ENCODE assay signal across 15 mouse cellular contexts in genomic region chr9:66736551-66736950, GRCm38 (mm10). TPM values are rescaled to one million over a fixed set of nuclear protein-coding genes. Genes with fewer than 3 reads are reported as not detected.
A peak's percentile ranks its signal among the peaks of the same experiment; 100 is the strongest.
DNase-seq lines count a peak whose midpoint lies in the region.
"Had no signal": no experiment of that assay in that cellular context is flagged by ENCODE, and none has a peak within 500 bp of the region (broad histone marks: within the 10 kb centered on the region; RNA-seq: fewer than 3 reads in every experiment).

No protein-coding gene starts in this region.

- DNase-seq in cerebellum, postnatal 10 days, result peak; percentile 46 to 53
- DNase-seq in cerebellum, adult 18-20 months, result no peak
- DNase-seq in adrenal gland, postnatal 36 days, result peak; percentile 27 to 31
- peak; percentile 97 for DNase-seq in kidney, adult 9 months
- peak; percentile 84 to 95 for DNase-seq in kidney, postnatal 36 days
- no peak for DNase-seq in heart, postnatal 4 days
- no peak for DNase-seq in heart, postnatal 14 days
- DNase-seq in right cerebral cortex, postnatal 4 days, result no peak
- DNase-seq: B cell, adult 2 months; cerebellum, postnatal 36 days; gastrocnemius, postnatal 10 days; heart, adult 11 months; liver, embryonic 13.5 days; thymus, postnatal 25 days had no signal

- intact Hi-C loops in heart, postnatal 14 days (cut with DNase I), result no loop called here

RNA-seq across cellular contexts. Expression of gene Car12, which starts 23.1 kb away (rescaled TPM):
- under 1 TPM; 0.13 to 0.23 TPM for total RNA-seq in adrenal gland, postnatal 36 days (2021)
- under 1 TPM; 0.19 to 0.20 TPM for total RNA-seq in heart, postnatal 4 days (2021)
- total RNA-seq in heart, postnatal 14 days (2021), result not detected
- total RNA-seq: heart, postnatal 25 days had no signal

RNA-seq across cellular contexts. Expression of gene Aph1b, which starts 58.7 kb away (rescaled TPM):
- 1 to 10 TPM; 4.7 to 5.5 TPM for total RNA-seq in adrenal gland, postnatal 36 days (2021)
- 1 to 10 TPM; 6.1 to 6.2 TPM for total RNA-seq in heart, postnatal 4 days (2021)
- total RNA-seq in heart, postnatal 14 days (2021), result 1 to 10 TPM; 5.8 to 7.0 TPM

Comparison
In these comparisons a context has a peak if more than half of its experiments do, and no peak if none do; other contexts are left out.
1. DNase-seq: peak in cerebellum, postnatal 10 days (2 of 2), adrenal gland, postnatal 36 days (2 of 2), kidney, adult 9 months (single experiment) and kidney, postnatal 36 days (2 of 2); none in cerebellum, adult 18-20 months (0 of 2), heart, postnatal 4 days (single experiment), heart, postnatal 14 days (0 of 2) and right cerebral cortex, postnatal 4 days (single experiment).